Mouse (Mus musculus): ENCODE results near the gene Fgfr2.

Fgfr2 gene

GRCm38 (mm10) chr7:130731792-130732191 is 2391.4 kb downstream of the Fgfr2 start:
- no peak for DNase-seq (ENCODE audit: low read depth, low spot score)

GRCm38 (mm10) chr7:130727560-130727959 is 2395.6 kb downstream of the Fgfr2 start:
- DNase-seq (ENCODE audit: low read depth, low spot score), result no peak

- no peak for DNase-seq (ENCODE audit: low read depth, low spot score)
Observed at GRCm38 (mm10) chr7:130726724-130727422, 2396.3 kb downstream of the Fgfr2 start.

GRCm38 (mm10) chr7:130726185-130726584 is 2397.0 kb downstream of the Fgfr2 start:
- no peak for DNase-seq (ENCODE audit: low read depth, low spot score)

- peak; percentile 48 for DNase-seq (ENCODE audit: low read depth, low spot score)
Observed at GRCm38 (mm10) chr7:130720646-130721335, 2402.4 kb downstream of the Fgfr2 start.

- no peak for DNase-seq (ENCODE audit: low read depth, low spot score)
Observed at GRCm38 (mm10) chr7:130719931-130720598, 2403.1 kb downstream of the Fgfr2 start.

- DNase-seq (ENCODE audit: low read depth, low spot score), result no peak
Observed at GRCm38 (mm10) chr7:130716989-130717388, 2406.2 kb downstream of the Fgfr2 start.

GRCm38 (mm10) chr7:130716341-130716740 is 2406.8 kb downstream of the Fgfr2 start:
- no peak for DNase-seq (ENCODE audit: low read depth, low spot score)

- DNase-seq (ENCODE audit: low read depth, low spot score), result no peak
Observed at GRCm38 (mm10) chr7:130715467-130715866, 2407.7 kb downstream of the Fgfr2 start.

- DNase-seq (ENCODE audit: low read depth, low spot score), result no peak
Observed at GRCm38 (mm10) chr7:130713319-130713718, 2409.8 kb downstream of the Fgfr2 start.

GRCm38 (mm10) chr7:130711851-130712250 is 2411.3 kb downstream of the Fgfr2 start:
- no peak for DNase-seq (ENCODE audit: low read depth, low spot score)

- DNase-seq (ENCODE audit: low read depth, low spot score), result no peak
Observed at GRCm38 (mm10) chr7:130709372-130710274, 2413.5 kb downstream of the Fgfr2 start.

- no peak for DNase-seq (ENCODE audit: low read depth, low spot score)
Observed at GRCm38 (mm10) chr7:130708940-130709339, 2414.2 kb downstream of the Fgfr2 start.

GRCm38 (mm10) chr7:130705230-130705629 is 2417.9 kb downstream of the Fgfr2 start:
- DNase-seq (ENCODE audit: low read depth, low spot score), result no peak

GRCm38 (mm10) chr7:130701336-130701735 is 2421.8 kb downstream of the Fgfr2 start:
- DNase-seq (ENCODE audit: low read depth, low spot score), result no peak

- no peak for DNase-seq (ENCODE audit: low read depth, low spot score)
Observed at GRCm38 (mm10) chr7:130698480-130698879, 2424.7 kb downstream of the Fgfr2 start.

- DNase-seq (ENCODE audit: low read depth, low spot score), result no peak
Observed at GRCm38 (mm10) chr7:130696347-130697234, 2426.6 kb downstream of the Fgfr2 start.

GRCm38 (mm10) chr7:130695669-130696338 is 2427.3 kb downstream of the Fgfr2 start:
- DNase-seq (ENCODE audit: low read depth, low spot score), result no peak

GRCm38 (mm10) chr7:130693800-130694193 is 2429.4 kb downstream of the Fgfr2 start:
- DNase-seq (ENCODE audit: low read depth, low spot score), result no peak
